Mouse (Mus musculus): ENCODE measurements around the gene Sp110.
A peak's percentile ranks its signal among the peaks of the same experiment; 100 is the strongest.
"Not testable (repeated sequence)": the region's sequence is repeated elsewhere in the genome, so short reads cannot be mapped to it uniquely, and the experiment has no call there.

Sp110 gene

GRCm38 (mm10) chr1:85598271-85599012 is at the start of gene Sp110:
Gene Sp110, minus strand, starts transcription at chr1:85598817.
- not testable (repeated sequence) for DNase-seq

GRCm38 (mm10) chr1:85638144-85638543 is 39.5 kb upstream of the Sp110 start:
- DNase-seq = not testable (repeated sequence)

- DNase-seq = not testable (repeated sequence)
Measured at GRCm38 (mm10) chr1:85636936-85637335, 38.3 kb upstream of the Sp110 start.

GRCm38 (mm10) chr1:85618689-85619088 is 20.1 kb upstream of the Sp110 start:
- not testable (repeated sequence) for DNase-seq

- DNase-seq = not testable (repeated sequence)
Measured at GRCm38 (mm10) chr1:85617161-85617560, 18.5 kb upstream of the Sp110 start.

GRCm38 (mm10) chr1:85615819-85616218 is 17.2 kb upstream of the Sp110 start:
- DNase-seq = not testable (repeated sequence)

GRCm38 (mm10) chr1:85615096-85615495 is 16.5 kb upstream of the Sp110 start:
- DNase-seq = not testable (repeated sequence)

GRCm38 (mm10) chr1:85610581-85610980 is 12.0 kb upstream of the Sp110 start:
- not testable (repeated sequence) for DNase-seq

GRCm38 (mm10) chr1:85608361-85608760 is 9.7 kb upstream of the Sp110 start:
- not testable (repeated sequence) for DNase-seq

- DNase-seq = not testable (repeated sequence)
Measured at GRCm38 (mm10) chr1:85604341-85604740, 5.7 kb upstream of the Sp110 start.

- not testable (repeated sequence) for DNase-seq
Measured at GRCm38 (mm10) chr1:85600794-85601193, 2.2 kb upstream of the Sp110 start.

- not testable (repeated sequence) for DNase-seq
Measured at GRCm38 (mm10) chr1:85600078-85600477, 1.5 kb upstream of the Sp110 start, which contains the start of gene Sp140. Gene Sp140, plus strand, starts transcription at chr1:85600378.

GRCm38 (mm10) chr1:85592526-85592925 is 6.1 kb downstream of the Sp110 start:
- DNase-seq = not testable (repeated sequence)

- not testable (repeated sequence) for DNase-seq
Measured at GRCm38 (mm10) chr1:85588697-85589096, 9.9 kb downstream of the Sp110 start.

GRCm38 (mm10) chr1:85581518-85581917 is 17.1 kb downstream of the Sp110 start:
- DNase-seq = not testable (repeated sequence)

GRCm38 (mm10) chr1:85580578-85580977 is 18.0 kb downstream of the Sp110 start:
- not testable (repeated sequence) for DNase-seq

- not testable (repeated sequence) for DNase-seq
Measured at GRCm38 (mm10) chr1:85580148-85580534, 18.5 kb downstream of the Sp110 start.

- not testable (repeated sequence) for DNase-seq
Measured at GRCm38 (mm10) chr1:85579199-85580147, 19.1 kb downstream of the Sp110 start.

- not testable (repeated sequence) for DNase-seq
Measured at GRCm38 (mm10) chr1:85578372-85579010, 20.1 kb downstream of the Sp110 start.

- not testable (repeated sequence) for DNase-seq
Measured at GRCm38 (mm10) chr1:85575376-85575775, 23.2 kb downstream of the Sp110 start, which contains the start of gene G530012D18Rik. Gene G530012D18Rik, plus strand, starts transcription at chr1:85575676.

GRCm38 (mm10) chr1:85573554-85573953 is 25.1 kb downstream of the Sp110 start:
- not testable (repeated sequence) for DNase-seq

- DNase-seq = peak; percentile 11
Measured at GRCm38 (mm10) chr1:85555261-85555660, 43.4 kb downstream of the Sp110 start.

- DNase-seq = not testable (repeated sequence)
Measured at GRCm38 (mm10) chr1:85546442-85546841, 52.2 kb downstream of the Sp110 start.
